Mouse (Mus musculus) ES-Bruce4 (cell line): ENCODE data around the gene Iqschfp. TPM values are rescaled to one million over a fixed set of nuclear protein-coding genes. Genes with fewer than 3 reads are reported as not detected.

Experiments used
- H3K27ac ChIP-seq: 2 replicates; pipeline ENCODE4 v1.5.1; 2012; ENCODE audit warnings: low read length, inconsistent platforms; ENCODE audit not compliant: insufficient read depth
- H3K27me3 ChIP-seq: 2 replicates; pipeline ENCODE4 v1.6.1; 2012; ENCODE audit warnings: mild to moderate bottlenecking, low read length, inconsistent platforms; ENCODE audit not compliant: control insufficient read depth, poor library complexity, insufficient read depth, severe bottlenecking
- H3K36me3 ChIP-seq: 2 replicates; pipeline ENCODE4 v1.6.1; 2012; ENCODE audit warnings: inconsistent platforms, mild to moderate bottlenecking, low read length, moderate library complexity; ENCODE audit not compliant: control insufficient read depth, poor library complexity, insufficient read depth, severe bottlenecking
- H3K4me1 ChIP-seq: one replicate; pipeline ENCODE4 v1.8.1; 2011; ENCODE audit warnings: low read length; ENCODE audit not compliant: control insufficient read depth, insufficient read depth
- H3K4me3 ChIP-seq: 2 replicates; pipeline ENCODE4 v1.5.1; 2011; ENCODE audit warnings: low read depth, mild to moderate bottlenecking, low read length
- H3K9ac ChIP-seq: 2 replicates; pipeline ENCODE4 v1.6.1; 2012; ENCODE audit warnings: low read depth, mild to moderate bottlenecking, inconsistent platforms; ENCODE audit not compliant: poor library complexity, severe bottlenecking
- H3K9me3 ChIP-seq: replicated peaks from 2 replicates; pipeline ENCODE4 v1.6.1; 2012; ENCODE audit warnings: mild to moderate bottlenecking, low read length, inconsistent platforms; ENCODE audit not compliant: control insufficient read depth, poor library complexity, insufficient read depth, severe bottlenecking
- CTCF ChIP-seq: IDR thresholded peaks from one replicate; pipeline ENCODE4 v1.8.1; 2011; ENCODE audit warnings: low read depth, low read length
- EP300 ChIP-seq: IDR thresholded peaks from 2 replicates; pipeline ENCODE4 v1.6.1; 2011; ENCODE audit warnings: low read depth, low read length; ENCODE audit not compliant: insufficient read depth
- POLR2A ChIP-seq: IDR thresholded peaks from one replicate; pipeline ENCODE4 v1.8.1; 2011; ENCODE audit warnings: low read length; ENCODE audit not compliant: insufficient read depth
- polyA plus RNA-seq: library from polyadenylated mRNA; stranded (reverse); fragments of >200 nt; gene quantifications from 2 replicates; pipeline ENCODE4 v1.2.4, GENCODE M21; 2011; ENCODE audit warnings: low read depth; ENCODE audit not compliant: missing spikeins, insufficient read depth, insufficient read length

The Iqschfp gene
- polyA plus RNA-seq, 1 experiment = not detected

GRCm38 (mm10) chr3:67918634-67919259, 26.7 kb downstream of the Iqschfp start:
- H3K27ac ChIP-seq = no peak overlapping the region
- no peak for TF ChIP-seq CTCF
- TF ChIP-seq POLR2A = no peak
- TF ChIP-seq EP300 = no peak
- H3K9ac ChIP-seq = no peak overlapping the region
- no peak overlapping the region for H3K4me3 ChIP-seq
- H3K9me3 ChIP-seq = no peaks in the 10 kb centered on the region
- no peaks in the 10 kb centered on the region; the same call in 1 of the 2 replicates for H3K27me3 ChIP-seq
- H3K36me3 ChIP-seq = no peaks in the 10 kb centered on the region
- H3K4me1 ChIP-seq = no peaks in the 10 kb centered on the region

- H3K27me3 ChIP-seq = no peaks in the 10 kb centered on the region; the same call in 1 of the 2 replicates
- no peak overlapping the region for H3K27ac ChIP-seq
- TF ChIP-seq CTCF (no peak), EP300 (no peak), POLR2A (no peak)
Measured at GRCm38 (mm10) chr3:67923095-67923494, 31.1 kb downstream of the Iqschfp start.

GRCm38 (mm10) chr3:67925453-67925852, 33.4 kb downstream of the Iqschfp start:
- H3K4me3 ChIP-seq = no peak overlapping the region

More at GRCm38 (mm10) chr3:67923095-67923494, 31.1 kb downstream of the Iqschfp start:
- Histone ChIP-seq H3K9me3 (no peaks in the 10 kb centered on the region), H3K9ac (no peak overlapping the region), H3K4me1 (no peaks in the 10 kb centered on the region), H3K36me3 (no peaks in the 10 kb centered on the region), H3K4me3 (no peak overlapping the region)

GRCm38 (mm10) chr3:67930424-67931133, 38.5 kb downstream of the Iqschfp start:
- Histone ChIP-seq H3K9ac (no peak overlapping the region), H3K27ac (no peak overlapping the region)

More at GRCm38 (mm10) chr3:67925453-67925852, 33.4 kb downstream of the Iqschfp start:
- Histone ChIP-seq H3K4me1 (no peaks in the 10 kb centered on the region), H3K9ac (no peak overlapping the region), H3K27me3 (no peaks in the 10 kb centered on the region), H3K9me3 (no peaks in the 10 kb centered on the region), H3K27ac (no peak overlapping the region), H3K36me3 (no peaks in the 10 kb centered on the region)
- TF ChIP-seq EP300 (no peak), CTCF (no peak), POLR2A (no peak)

GRCm38 (mm10) chr3:67931181-67931580, 39.1 kb downstream of the Iqschfp start:
- Histone ChIP-seq H3K9me3 (no peaks in the 10 kb centered on the region), H3K27me3 (no peaks in the 10 kb centered on the region), H3K4me3 (no peak overlapping the region), H3K36me3 (no peaks in the 10 kb centered on the region), H3K4me1 (no peaks in the 10 kb centered on the region), H3K9ac (no peak overlapping the region), H3K27ac (no peak overlapping the region)
- TF ChIP-seq POLR2A (no peak), CTCF (no peak), EP300 (no peak)

More at GRCm38 (mm10) chr3:67930424-67931133, 38.5 kb downstream of the Iqschfp start:
- Histone ChIP-seq H3K27me3 (no peaks in the 10 kb centered on the region), H3K36me3 (no peaks in the 10 kb centered on the region), H3K4me1 (no peaks in the 10 kb centered on the region), H3K9me3 (no peaks in the 10 kb centered on the region), H3K4me3 (no peak overlapping the region)
- TF ChIP-seq POLR2A = no peak
- no peak for TF ChIP-seq CTCF

- no peak overlapping the region for H3K9ac ChIP-seq
- no peaks in the 10 kb centered on the region for H3K36me3 ChIP-seq
- H3K27ac ChIP-seq = no peak overlapping the region
- no peaks in the 10 kb centered on the region for H3K27me3 ChIP-seq
- H3K4me3 ChIP-seq = no peak overlapping the region
- TF ChIP-seq EP300 = no peak
- TF ChIP-seq CTCF = no peak
- TF ChIP-seq POLR2A = no peak
- H3K4me1 ChIP-seq = no peaks in the 10 kb centered on the region
- H3K9me3 ChIP-seq = no peaks in the 10 kb centered on the region
Measured at GRCm38 (mm10) chr3:67931914-67932313, 39.9 kb downstream of the Iqschfp start.
